Mouse (Mus musculus) forebrain, postnatal 0 days (tissue): ENCODE results near the gene Il1r1. TPM values are rescaled to one million over a fixed set of nuclear protein-coding genes. Genes with fewer than 3 reads are reported as not detected.

Experiments
- ATAC-seq: fragments of 200-750 bp; cut with Nextera tagmentation; 2 replicates; pipeline ENCODE4 v1.8.0; 2017; ENCODE audit warnings: mild to moderate bottlenecking, moderate library complexity
- DNase-seq: peaks from one replicate; pipeline ENCODE4 v3.0.0-alpha.2; 2015
- H3K27ac ChIP-seq: fragments of 300-500 bp; sonication (generic); 2 replicates; pipeline ENCODE4 v1.5.1; 2014; ENCODE audit warnings: low read depth, mild to moderate bottlenecking, antibody characterized with exemption, low read length, moderate library complexity, mixed read lengths
- H3K27me3 ChIP-seq: fragments of 300-500 bp; sonication (generic); 2 replicates; pipeline ENCODE4 v1.6.1; 2014; ENCODE audit warnings: mild to moderate bottlenecking, low read length, mixed read lengths; ENCODE audit not compliant: insufficient read depth
- H3K36me3 ChIP-seq: fragments of 300-500 bp; sonication (generic); 2 replicates; pipeline ENCODE4 v1.6.1; 2014; ENCODE audit warnings: mild to moderate bottlenecking, moderate library complexity; ENCODE audit not compliant: insufficient read depth
- H3K4me1 ChIP-seq: fragments of 300-500 bp; sonication (generic); 2 replicates; pipeline ENCODE4 v1.6.1; 2014; ENCODE audit warnings: antibody characterized with exemption; ENCODE audit not compliant: insufficient read depth
- H3K4me2 ChIP-seq: fragments of 300-500 bp; sonication (generic); 2 replicates; pipeline ENCODE4 v1.6.1; 2014; ENCODE audit warnings: low read depth, mild to moderate bottlenecking, moderate library complexity
- H3K4me3 ChIP-seq: fragments of 300-500 bp; sonication (generic); 2 replicates; pipeline ENCODE4 v1.5.1; 2014; ENCODE audit warnings: low read depth, low read length, mixed read lengths
- H3K9ac ChIP-seq: fragments of 300-500 bp; sonication (generic); 2 replicates; pipeline ENCODE4 v1.6.1; 2014; ENCODE audit warnings: mild to moderate bottlenecking
- H3K9me3 ChIP-seq: fragments of 300-500 bp; sonication (generic); 2 replicates; pipeline ENCODE4 v1.6.1; 2016; ENCODE audit warnings: low read length
- CTCF ChIP-seq: sonication (generic); IDR thresholded peaks from 2 replicates; pipeline ENCODE4 v1.5.1; 2016; ENCODE audit warnings: antibody characterized with exemption, control low read depth, low read depth
- WGBS: fragments of 180-500 bp; shearing (Covaris S2); extraction: QIAGEN DNeasy Blood & Tissue Kit; methylation state at CpG from one replicate; pipeline ENCODE4 v1.1.7; 2014; 5-methylcytosine and 5-hydroxymethylcytosine counted together
- polyA plus RNA-seq: library from polyadenylated mRNA; unstranded; fragments of >200 nt; fragmentation: Nextera tagmentation; extraction: Ambion mirVana; gene quantifications from 2 replicates; pipeline ENCODE4 v1.2.1, GENCODE M21; 2015
- total RNA-seq: library from RNA; depleted of rRNA; stranded (reverse); fragments of >200 nt; gene quantifications from 2 replicates; pipeline ENCODE4 v1.2.3, GENCODE M21; 2014

The Il1r1 gene
- total and polyA plus RNA-seq, 2 experiments from 2014 or later = 0.84 to 0.90 TPM

GRCm38 (mm10) chr1:40229771-40230280 is 4.9 kb downstream of the Il1r1 start:
- no peak overlapping the region for H3K27ac ChIP-seq
- no peaks in the 10 kb centered on the region for H3K4me1 ChIP-seq
- ATAC-seq (no peak), DNase-seq (no peak)
- H3K4me2 ChIP-seq = no peak overlapping the region
- no peak overlapping the region for H3K9ac ChIP-seq
- H3K4me3 ChIP-seq = no peak overlapping the region
- no peaks in the 10 kb centered on the region for H3K36me3 ChIP-seq
- H3K9me3 ChIP-seq = no peaks in the 10 kb centered on the region
- H3K27me3 ChIP-seq = no peaks in the 10 kb centered on the region
- no peak for TF ChIP-seq CTCF
- 90% methylated on average over 3 of the region's 3 CpGs for WGBS

- ATAC-seq = no peak
Measured at GRCm38 (mm10) chr1:40230336-40230735, 5.5 kb downstream of the Il1r1 start.

GRCm38 (mm10) chr1:40231116-40231515 is 6.2 kb downstream of the Il1r1 start:
- H3K27me3 ChIP-seq = no peaks in the 10 kb centered on the region
- H3K4me2 ChIP-seq = no peak overlapping the region
- H3K4me3 ChIP-seq = no peak overlapping the region
- no peak overlapping the region for H3K9ac ChIP-seq
- ATAC-seq (no peak), DNase-seq (no peak)
- no peaks in the 10 kb centered on the region for H3K36me3 ChIP-seq
- no peak for TF ChIP-seq CTCF
- H3K27ac ChIP-seq = no peak overlapping the region
- 94% methylated on average over 3 of the region's 3 CpGs for WGBS
- no peaks in the 10 kb centered on the region for H3K9me3 ChIP-seq
- no peaks in the 10 kb centered on the region for H3K4me1 ChIP-seq

More at GRCm38 (mm10) chr1:40230336-40230735, 5.5 kb downstream of the Il1r1 start:
- Histone ChIP-seq H3K4me2 (no peak overlapping the region), H3K9me3 (no peaks in the 10 kb centered on the region), H3K4me1 (no peaks in the 10 kb centered on the region), H3K27ac (no peak overlapping the region), H3K36me3 (no peaks in the 10 kb centered on the region), H3K4me3 (no peak overlapping the region), H3K9ac (no peak overlapping the region), H3K27me3 (no peaks in the 10 kb centered on the region)
- 88% methylated on average over 7 of the region's 7 CpGs for WGBS
- no peak for TF ChIP-seq CTCF
- no peak for DNase-seq

- Histone ChIP-seq H3K27ac (no peak overlapping the region), H3K4me1 (no peaks in the 10 kb centered on the region), H3K4me2 (no peak overlapping the region), H3K9me3 (no peaks in the 10 kb centered on the region), H3K36me3 (no peaks in the 10 kb centered on the region), H3K4me3 (no peak overlapping the region), H3K27me3 (no peaks in the 10 kb centered on the region), H3K9ac (no peak overlapping the region)
- no peak for TF ChIP-seq CTCF
- 73% methylated on average over 7 of the region's 7 CpGs for WGBS
- no peak for ATAC-seq
- DNase-seq = no peak
Measured at GRCm38 (mm10) chr1:40233217-40233616, 8.3 kb downstream of the Il1r1 start.

GRCm38 (mm10) chr1:40233621-40234020 is 8.7 kb downstream of the Il1r1 start:
- no peaks in the 10 kb centered on the region for H3K4me1 ChIP-seq
- no peak for TF ChIP-seq CTCF
- DNase-seq (no peak), ATAC-seq (no peak)
- 84% methylated on average over 3 of the region's 3 CpGs for WGBS
- H3K4me2 ChIP-seq = no peak overlapping the region
- H3K4me3 ChIP-seq = no peak overlapping the region
- H3K9ac ChIP-seq = no peak overlapping the region
- H3K27ac ChIP-seq = no peak overlapping the region
- H3K36me3 ChIP-seq = no peaks in the 10 kb centered on the region
- no peaks in the 10 kb centered on the region for H3K27me3 ChIP-seq
- H3K9me3 ChIP-seq = no peaks in the 10 kb centered on the region

- Histone ChIP-seq H3K4me2 (no peak overlapping the region), H3K36me3 (no peaks in the 10 kb centered on the region), H3K4me3 (no peak overlapping the region), H3K27ac (no peak overlapping the region), H3K9ac (no peak overlapping the region), H3K27me3 (no peaks in the 10 kb centered on the region), H3K4me1 (no peaks in the 10 kb centered on the region), H3K9me3 (no peaks in the 10 kb centered on the region)
- WGBS = 75% methylated on average over 5 of the region's 5 CpGs
- no peak for TF ChIP-seq CTCF
- ATAC-seq = no peak
- no peak for DNase-seq
Measured at GRCm38 (mm10) chr1:40235597-40236249, 10.8 kb downstream of the Il1r1 start.

- DNase-seq = no peak
- Histone ChIP-seq H3K4me3 (no peak overlapping the region), H3K4me1 (no peaks in the 10 kb centered on the region), H3K4me2 (no peak overlapping the region), H3K9me3 (no peaks in the 10 kb centered on the region), H3K27me3 (no peaks in the 10 kb centered on the region), H3K27ac (no peak overlapping the region), H3K36me3 (no peaks in the 10 kb centered on the region), H3K9ac (no peak overlapping the region)
- ATAC-seq = no peak
- TF ChIP-seq CTCF = no peak
- 63% methylated on average over 6 of the region's 6 CpGs for WGBS
Measured at GRCm38 (mm10) chr1:40236694-40237093, 11.8 kb downstream of the Il1r1 start.
